Mouse (Mus musculus): ENCODE results near the gene Hibadh.

Gene Hibadh

GRCm38 (mm10) chr6:52567327-52568299, 72.6 kb downstream of the Hibadh start:
- no peak for DNase-seq (ENCODE audit: low read depth, low spot score)

GRCm38 (mm10) chr6:52565210-52565609, 75.0 kb downstream of the Hibadh start:
- DNase-seq (ENCODE audit: low read depth, low spot score): no peak

- DNase-seq (ENCODE audit: low read depth, low spot score): peak; percentile 47
Observed at GRCm38 (mm10) chr6:52562994-52563393, 77.2 kb downstream of the Hibadh start.

GRCm38 (mm10) chr6:52559041-52559440, 81.1 kb downstream of the Hibadh start:
- DNase-seq (ENCODE audit: low read depth, low spot score): no peak

GRCm38 (mm10) chr6:52544376-52544775, 95.8 kb downstream of the Hibadh start:
- DNase-seq (ENCODE audit: low read depth, low spot score): peak; percentile 21

GRCm38 (mm10) chr6:52542464-52542863, 97.7 kb downstream of the Hibadh start:
- DNase-seq (ENCODE audit: low read depth, low spot score): no peak

GRCm38 (mm10) chr6:52539911-52540310, 100.3 kb downstream of the Hibadh start:
- no peak for DNase-seq (ENCODE audit: low read depth, low spot score)

GRCm38 (mm10) chr6:52535072-52535704, 105.0 kb downstream of the Hibadh start:
- DNase-seq (ENCODE audit: low read depth, low spot score): peak; percentile 18

GRCm38 (mm10) chr6:52532144-52532492, 108.1 kb downstream of the Hibadh start:
- no peak for DNase-seq (ENCODE audit: low read depth, low spot score)

- DNase-seq (ENCODE audit: low read depth, low spot score): no peak
Observed at GRCm38 (mm10) chr6:52531366-52532143, 108.6 kb downstream of the Hibadh start.

GRCm38 (mm10) chr6:52530861-52531260, 109.3 kb downstream of the Hibadh start:
- peak; percentile 52 for DNase-seq (ENCODE audit: low read depth, low spot score)

- DNase-seq (ENCODE audit: low read depth, low spot score): no peak
Observed at GRCm38 (mm10) chr6:52524226-52524625, 116.0 kb downstream of the Hibadh start.

- DNase-seq (ENCODE audit: low read depth, low spot score): no peak
Observed at GRCm38 (mm10) chr6:52518704-52519103, 121.5 kb downstream of the Hibadh start.

- no peak for DNase-seq (ENCODE audit: low read depth, low spot score)
Observed at GRCm38 (mm10) chr6:52517272-52517671, 122.9 kb downstream of the Hibadh start.

- no peak for DNase-seq (ENCODE audit: low read depth, low spot score)
Observed at GRCm38 (mm10) chr6:52513876-52514405, 126.2 kb downstream of the Hibadh start.

- no peak for DNase-seq (ENCODE audit: low read depth, low spot score)
Observed at GRCm38 (mm10) chr6:52508789-52509188, 131.4 kb downstream of the Hibadh start.

GRCm38 (mm10) chr6:52507946-52508345, 132.2 kb downstream of the Hibadh start:
- DNase-seq (ENCODE audit: low read depth, low spot score): no peak

- DNase-seq (ENCODE audit: low read depth, low spot score): no peak
Observed at GRCm38 (mm10) chr6:52507171-52507570, 133.0 kb downstream of the Hibadh start.

GRCm38 (mm10) chr6:52505777-52506755, 134.1 kb downstream of the Hibadh start:
- DNase-seq (ENCODE audit: low read depth, low spot score): no peak

GRCm38 (mm10) chr6:52504676-52505460, 135.3 kb downstream of the Hibadh start:
- DNase-seq (ENCODE audit: low read depth, low spot score): no peak

Measured in ZHBTc4 (cell line).